Mouse (Mus musculus) stomach, embryonic 14.5 days (tissue): ENCODE measurements around the gene Ociad2. TPM values are rescaled to one million over a fixed set of nuclear protein-coding genes. Genes with fewer than 3 reads are reported as not detected.

Experiments
- ATAC-seq: fragments of 200-750 bp; cut with Nextera tagmentation; 2 replicates; pipeline ENCODE4 v1.8.0; 2017; ENCODE audit warnings: low read depth, moderate TSS enrichment; ENCODE audit not compliant: insufficient number of reproducible peaks, insufficient read depth, low FRiP score
- H3K27ac ChIP-seq: fragments of 300-500 bp; sonication (generic); 2 replicates; pipeline ENCODE4 v1.5.1; 2014; ENCODE audit warnings: mild to moderate bottlenecking, low read length, moderate library complexity, mixed read lengths
- H3K27me3 ChIP-seq: fragments of 300-500 bp; sonication (generic); 2 replicates; pipeline ENCODE4 v1.6.1; 2014; ENCODE audit warnings: low read length, control low read depth, mixed read lengths; ENCODE audit not compliant: control insufficient read depth, insufficient read depth
- H3K36me3 ChIP-seq: fragments of 300-500 bp; sonication (generic); 2 replicates; pipeline ENCODE4 v1.6.1; 2014; ENCODE audit warnings: mild to moderate bottlenecking, control low read depth, low read length, moderate library complexity, mixed read lengths; ENCODE audit not compliant: control insufficient read depth, insufficient read depth
- H3K4me1 ChIP-seq: fragments of 300-500 bp; sonication (generic); 2 replicates; pipeline ENCODE4 v1.6.1; 2014; ENCODE audit warnings: low read length, control low read depth, mixed read lengths; ENCODE audit not compliant: control insufficient read depth, insufficient read depth
- H3K4me2 ChIP-seq: fragments of 300-500 bp; sonication (generic); replicated peaks from 2 replicates; pipeline ENCODE4 v1.6.1; 2014; ENCODE audit warnings: low read depth, low read length, control low read depth
- H3K4me3 ChIP-seq: fragments of 300-500 bp; sonication (generic); 2 replicates; pipeline ENCODE4 v1.5.1; 2014; ENCODE audit warnings: low read depth, low read length, control low read depth
- H3K9ac ChIP-seq: fragments of 300-500 bp; sonication (generic); replicated peaks from 2 replicates; pipeline ENCODE4 v1.6.1; 2014; ENCODE audit warnings: low read depth, mild to moderate bottlenecking, control low read depth, low read length, moderate library complexity, mixed read lengths
- H3K9me3 ChIP-seq: fragments of 300-500 bp; sonication (generic); 2 replicates; pipeline ENCODE4 v1.6.1; 2016; ENCODE audit warnings: low read depth, low read length, control low read depth; ENCODE audit not compliant: control insufficient read depth
- WGBS: fragments of 180-500 bp; shearing (Covaris S2); extraction: QIAGEN DNeasy Blood & Tissue Kit; methylation state at CpG from one replicate; pipeline ENCODE4 v1.1.7; 2014; 5-methylcytosine and 5-hydroxymethylcytosine counted together
- polyA plus RNA-seq: library from polyadenylated mRNA; unstranded; fragments of >200 nt; fragmentation: Nextera tagmentation; extraction: Ambion mirVana; gene quantifications from 2 replicates; pipeline ENCODE4 v1.2.1, GENCODE M21; 2014

Ociad2 gene
- polyA plus RNA-seq, 1 experiment from 2014 or later, result 55.7 TPM

DNA sequence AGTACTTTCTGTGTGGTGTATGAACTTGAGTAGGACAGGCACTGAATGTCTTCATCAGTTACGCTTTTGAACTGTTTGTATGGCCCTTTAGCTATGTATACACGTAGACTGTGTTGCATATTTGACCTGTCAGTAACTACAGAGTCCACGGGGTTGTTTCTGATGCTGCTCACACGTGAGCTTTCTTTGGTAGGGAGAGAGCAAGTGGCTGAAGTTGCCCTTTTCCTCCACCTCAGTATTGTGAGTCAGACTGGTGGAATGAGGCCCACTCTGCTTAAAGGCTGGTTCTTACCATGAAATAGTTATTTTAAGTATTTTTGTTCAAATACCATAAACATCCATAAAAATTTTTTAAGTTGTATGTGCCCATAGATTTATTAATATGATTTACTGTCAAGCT lies 31.3 kb downstream of the Ociad2 start:
- H3K4me3 ChIP-seq, result no peak overlapping the region
- no peak for ATAC-seq

GRCm38 (mm10) chr5:73307297-73307696 lies 33.5 kb downstream of the Ociad2 start:
- no peak overlapping the region for H3K27ac ChIP-seq
- H3K27me3 ChIP-seq, result no peaks in the 10 kb centered on the region
- no peak overlapping the region for H3K9ac ChIP-seq
- H3K9me3 ChIP-seq, result no peaks in the 10 kb centered on the region
- no peak overlapping the region for H3K4me2 ChIP-seq
- 88% methylated on average over 3 of the region's 3 CpGs for WGBS
- H3K4me3 ChIP-seq, result no peak overlapping the region
- H3K4me1 ChIP-seq, result no peaks in the 10 kb centered on the region
- ATAC-seq, result no peak
- peaks cover 61% of the 10 kb centered on the region for H3K36me3 ChIP-seq

More for the DNA sequence above, 31.3 kb downstream of the Ociad2 start:
- H3K27ac ChIP-seq, result no peak overlapping the region
- no peaks in the 10 kb centered on the region for H3K9me3 ChIP-seq
- no peak overlapping the region for H3K4me2 ChIP-seq
- H3K9ac ChIP-seq, result no peak overlapping the region
- 86% methylated on average over 4 of the region's 4 CpGs for WGBS
- no peaks in the 10 kb centered on the region for H3K4me1 ChIP-seq
- H3K27me3 ChIP-seq, result no peaks in the 10 kb centered on the region
- H3K36me3 ChIP-seq, result peaks cover 73% of the 10 kb centered on the region

DNA sequence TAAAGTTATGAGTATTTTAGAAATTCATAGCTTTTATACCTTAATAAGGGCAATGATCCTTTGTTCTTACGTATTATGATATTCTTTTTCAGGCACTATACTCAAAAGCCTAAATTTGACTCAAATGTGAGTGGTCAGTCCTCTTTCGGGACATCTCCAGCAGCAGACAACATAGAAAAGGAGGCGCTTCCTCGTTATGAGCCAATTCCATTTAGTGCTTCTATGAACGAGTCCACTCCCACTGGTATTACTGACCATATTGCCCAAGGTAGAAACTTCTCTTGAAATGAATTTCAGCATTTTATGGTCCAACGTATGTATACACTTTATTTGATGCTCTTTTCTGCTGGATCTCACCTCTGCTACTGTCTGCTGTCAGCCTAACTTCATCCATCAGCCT lies 34.3 kb downstream of the Ociad2 start:
- WGBS, result 94% methylated on average over 6 of the region's 6 CpGs
- H3K27ac ChIP-seq, result no peak overlapping the region
- ATAC-seq, result no peak
- no peak overlapping the region for H3K9ac ChIP-seq
- no peak overlapping the region for H3K4me2 ChIP-seq
- H3K27me3 ChIP-seq, result no peaks in the 10 kb centered on the region
- no peaks in the 10 kb centered on the region for H3K9me3 ChIP-seq
- H3K4me3 ChIP-seq, result no peak overlapping the region
- peaks cover 67% of the 10 kb centered on the region for H3K36me3 ChIP-seq
- H3K4me1 ChIP-seq, result no peaks in the 10 kb centered on the region

- WGBS, result 84% methylated on average over 12 of the region's 12 CpGs
- Histone ChIP-seq H3K4me2 (no peak overlapping the region), H3K36me3 (peaks cover 67% of the 10 kb centered on the region), H3K4me3 (no peak overlapping the region), H3K27me3 (no peaks in the 10 kb centered on the region), H3K27ac (no peak overlapping the region), H3K9ac (no peak overlapping the region), H3K4me1 (no peaks in the 10 kb centered on the region), H3K9me3 (no peaks in the 10 kb centered on the region)
- no peak for ATAC-seq
Measured at GRCm38 (mm10) chr5:73304507-73304906, 36.3 kb downstream of the Ociad2 start.

DNA sequence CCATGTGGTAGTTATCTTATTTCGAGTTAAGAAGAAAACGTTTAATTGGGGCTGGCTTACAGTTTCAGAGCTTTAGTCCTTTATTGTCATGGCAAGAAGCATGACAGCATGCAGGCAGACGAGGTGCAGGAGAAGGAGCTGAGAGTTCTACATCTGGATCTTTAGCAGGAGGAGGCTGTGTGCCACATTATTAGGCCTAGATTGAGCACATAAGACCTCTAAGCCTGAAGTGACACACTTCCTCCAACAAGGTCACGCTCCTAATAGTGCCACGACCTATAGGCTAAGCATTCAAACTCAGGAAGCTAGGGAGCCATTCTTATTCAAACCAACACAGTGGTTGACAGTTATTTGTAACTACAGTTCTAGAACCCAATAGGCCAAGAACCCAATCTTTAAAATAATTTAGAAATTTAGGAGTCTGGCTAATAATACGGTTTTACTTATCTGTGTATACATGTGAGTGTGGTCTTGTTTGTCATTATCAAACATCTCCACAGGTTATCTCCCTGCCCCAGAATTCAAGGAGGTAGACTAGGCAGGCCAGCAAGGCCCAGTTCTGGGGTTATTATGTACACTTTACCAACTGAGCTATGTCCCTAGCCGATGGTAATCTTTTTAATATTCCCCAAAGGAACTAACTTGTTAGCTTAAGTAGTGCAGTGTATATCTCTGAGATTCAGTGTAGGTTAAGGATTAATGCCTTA lies 39.1 kb downstream of the Ociad2 start:
- H3K4me2 ChIP-seq, result no peak overlapping the region
- no peak for ATAC-seq
- no peaks in the 10 kb centered on the region for H3K27me3 ChIP-seq
- H3K36me3 ChIP-seq, result peaks cover 53% of the 10 kb centered on the region
- no peak overlapping the region for H3K27ac ChIP-seq
- no peaks in the 10 kb centered on the region for H3K9me3 ChIP-seq
- H3K4me3 ChIP-seq, result no peak overlapping the region
- no peak overlapping the region for H3K9ac ChIP-seq
- no peaks in the 10 kb centered on the region for H3K4me1 ChIP-seq
- WGBS, result 86% methylated on average over 7 of the region's 7 CpGs

- no peaks in the 10 kb centered on the region for H3K9me3 ChIP-seq
- H3K4me2 ChIP-seq, result no peak overlapping the region
- ATAC-seq, result no peak
- H3K27ac ChIP-seq, result no peak overlapping the region
- H3K27me3 ChIP-seq, result no peaks in the 10 kb centered on the region
- 96% methylated on average over 4 of the region's 4 CpGs for WGBS
- no peak overlapping the region for H3K4me3 ChIP-seq
- peaks cover 29% of the 10 kb centered on the region for H3K36me3 ChIP-seq
- H3K9ac ChIP-seq, result no peak overlapping the region
- peaks cover 3% of the 10 kb centered on the region; the same call in 1 of the 2 replicates for H3K4me1 ChIP-seq
Measured at GRCm38 (mm10) chr5:73295916-73296315, 44.9 kb downstream of the Ociad2 start.

DNA sequence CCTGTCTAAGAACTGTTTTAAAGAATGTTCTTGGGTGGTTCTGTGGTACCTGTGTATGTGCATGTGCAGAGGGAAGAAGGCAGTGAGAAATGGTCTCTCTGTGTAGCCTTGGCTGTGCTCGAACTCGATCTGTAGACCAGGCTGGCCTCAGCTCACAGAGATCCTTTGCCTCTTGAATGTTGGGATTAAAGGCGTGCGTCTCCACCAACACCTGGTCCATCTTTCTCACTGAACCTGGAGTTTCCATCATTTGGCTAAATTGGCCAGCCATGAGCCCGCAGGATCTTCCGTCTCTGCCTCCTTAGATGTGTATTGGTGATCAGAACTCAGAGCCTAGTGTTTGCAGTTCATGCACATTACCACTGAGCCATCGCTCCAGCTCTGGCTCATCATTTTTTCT lies 45.8 kb downstream of the Ociad2 start:
- Histone ChIP-seq H3K9me3 (no peaks in the 10 kb centered on the region), H3K27ac (no peak overlapping the region), H3K4me3 (no peak overlapping the region), H3K9ac (no peak overlapping the region), H3K27me3 (no peaks in the 10 kb centered on the region), H3K4me1 (peaks cover 3% of the 10 kb centered on the region; the same call in 1 of the 2 replicates), H3K4me2 (no peak overlapping the region), H3K36me3 (peaks cover 21% of the 10 kb centered on the region; the same call in 1 of the 2 replicates)
- WGBS, result 98% methylated on average over 7 of the region's 7 CpGs
- no peak for ATAC-seq

DNA sequence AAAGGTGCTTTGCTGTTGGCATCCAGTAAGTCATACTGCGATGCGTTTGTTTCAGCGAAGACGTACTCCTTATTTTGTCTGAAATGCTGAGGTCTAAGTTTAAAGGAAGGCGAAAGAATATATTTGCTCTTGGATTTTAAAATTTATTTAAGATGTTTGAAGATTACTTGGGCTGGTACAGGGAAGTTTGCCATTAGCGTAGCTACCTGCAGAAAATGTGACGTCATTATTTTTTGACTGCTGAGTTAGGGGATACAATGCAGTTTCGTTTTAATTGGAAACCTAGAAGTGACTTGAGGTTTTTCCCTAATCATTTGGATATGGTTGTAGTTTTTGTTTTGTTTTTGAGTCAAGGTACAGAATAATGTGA lies 47.4 kb downstream of the Ociad2 start:
- peaks cover 21% of the 10 kb centered on the region; the same call in 1 of the 2 replicates for H3K36me3 ChIP-seq
- WGBS, result 12% methylated on average over 8 of the region's 8 CpGs
- H3K4me1 ChIP-seq, result peaks cover 3% of the 10 kb centered on the region; the same call in 1 of the 2 replicates
- peak overlapping the region; percentile 94 for H3K9ac ChIP-seq
- ATAC-seq, result no peak
- peak overlapping the region; percentile 70 for H3K4me2 ChIP-seq
- H3K27me3 ChIP-seq, result no peaks in the 10 kb centered on the region
- 0 out of 2 replicates have a peak overlapping the region, but pooled peaks have one; percentile 94 for H3K27ac ChIP-seq
- H3K9me3 ChIP-seq, result no peaks in the 10 kb centered on the region
- peak overlapping the region; percentile 100 for H3K4me3 ChIP-seq
